Mouse (Mus musculus) liver, postnatal 0 days (tissue): ENCODE measurements at regions not wholly inside any gene's neighbourhood (a gene's known extent, or its start where the extent isn't known, plus 50 kb on each side); places are given as distances from the start of the nearest gene placed in this dataset.

ENCODE experiments used
- CTCF ChIP-seq: sonication (generic); IDR thresholded peaks from 2 replicates; pipeline ENCODE4 v1.5.1; 2016; ENCODE audit warnings: antibody characterized with exemption, low read depth
- EP300 ChIP-seq: IDR thresholded peaks from 2 replicates; pipeline ENCODE4 v1.6.1; 2016; ENCODE audit warnings: antibody characterized with exemption, low read depth, mild to moderate bottlenecking

GRCm38 (mm10) chr14:120806553-120806893 is 104.5 kb upstream of the Ipo5 start:
- TF ChIP-seq CTCF (no peak), EP300 (no peak)
